Mouse (Mus musculus) adrenal gland, postnatal 0 days (tissue): Measurements from ENCODE around the gene Car5b. TPM values are rescaled to one million over a fixed set of nuclear protein-coding genes. Genes with fewer than 3 reads are reported as not detected.

ENCODE experiments used
- polyA plus RNA-seq: library from polyadenylated mRNA; unstranded; fragments of >200 nt; fragmentation: Nextera tagmentation; extraction: Ambion mirVana; gene quantifications from 2 replicates; pipeline ENCODE4 v1.2.1, GENCODE M21; 2015

Car5b gene
- 0.58 and 1.1 TPM in 2 replicates for polyA plus RNA-seq

GRCm38 (mm10) chrX:164027607-164028289, at the start of gene Car5b:
Gene Car5b (minus strand): TSS chrX:164027997.

GRCm38 (mm10) chrX:164076040-164076775, 48.4 kb upstream of the Car5b start, which contains the start of gene Siah1b:
Gene Siah1b (minus strand): TSS chrX:164076493.

GRCm38 (mm10) chrX:163958467-163958875, 69.3 kb downstream of the Car5b start, which contains the start of gene Zrsr2:
Gene Zrsr2 (minus strand): TSS chrX:163958661.

Other genes starting within 250 kb of the Car5b start
- gene Ap1s2, start 119.0 kb downstream of the Car5b start, polyA plus RNA-seq = 14.6 and 25.1 TPM in 2 replicates
- gene Zrsr2, start 69.3 kb downstream of the Car5b start, polyA plus RNA-seq = 43.2 and 50.2 TPM in 2 replicates
- 11.8 and 13.4 TPM in 2 replicates for gene Siah1b, start 48.5 kb upstream of the Car5b start, polyA plus RNA-seq
- 1.4 TPM in 2 replicates for gene Cltrn, start 60.8 kb upstream of the Car5b start, polyA plus RNA-seq
- gene Ace2, start 111.3 kb upstream of the Car5b start, polyA plus RNA-seq = 80.0 and 110 TPM in 2 replicates
- 1.3 and 1.4 TPM in 2 replicates for gene Bmx, start 230.2 kb upstream of the Car5b start, polyA plus RNA-seq
- gene Pir, start 241.4 kb upstream of the Car5b start, polyA plus RNA-seq = 16.5 and 20.6 TPM in 2 replicates